Mouse (Mus musculus): ENCODE results near the gene Dazap2.
"Not testable (repeated sequence)": the region's sequence is repeated elsewhere in the genome, so short reads cannot be mapped to it uniquely, and the experiment has no call there.

DNA sequence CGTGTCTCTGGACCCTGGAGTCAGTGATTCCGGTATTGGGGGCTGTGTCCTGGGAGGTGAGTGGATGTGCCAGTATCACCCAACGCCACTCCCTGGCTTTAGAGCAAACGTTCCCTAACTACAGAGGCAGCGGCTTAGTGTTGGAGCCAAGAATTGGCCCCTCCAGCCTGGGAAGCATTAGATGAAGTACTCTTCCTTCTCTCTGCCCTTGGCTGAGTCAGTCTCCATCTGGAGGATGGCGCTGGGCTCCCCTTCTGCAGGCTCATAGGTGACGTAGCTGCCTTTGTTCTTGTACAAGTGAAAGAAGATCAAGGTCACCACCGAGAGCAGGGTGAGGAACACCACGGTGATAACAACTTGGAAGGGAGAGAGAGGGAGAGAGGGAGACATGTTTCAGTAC, 6.5 kb downstream of the Dazap2 start:
- TF ChIP-seq POLR2A (IDR thresholded peaks at IDR 0.05; ENCODE audit: borderline replicate concordance, control insufficient read depth, low read depth, low read length); CTCF (IDR thresholded peaks at IDR 0.05; ENCODE audit: control insufficient read depth, insufficient read depth, low read length): not testable (repeated sequence)
